Mouse (Mus musculus) lung, adult 2 months (tissue): ENCODE data around the gene Lyzl6. TPM values are rescaled to one million over a fixed set of nuclear protein-coding genes. Genes with fewer than 3 reads are reported as not detected.
"Not testable (repeated sequence)": the region's sequence is repeated elsewhere in the genome, so short reads cannot be mapped to it uniquely, and the experiment has no call there.

ENCODE experiments used
- DNase-seq: peaks from one replicate; pipeline ENCODE4 v3.0.0; 2022
- H3K4me1 ChIP-seq: fragments of 200-500 bp; 2 replicates; pipeline ENCODE4 v1.6.1; 2011; ENCODE audit warnings: low read length; ENCODE audit not compliant: control insufficient read depth, insufficient read depth
- H3K4me3 ChIP-seq: fragments of 200-500 bp; replicated peaks from 2 replicates; pipeline ENCODE3; 2011; ENCODE audit warnings: low read depth, mild to moderate bottlenecking, control low read depth, low read length; ENCODE audit errors: extremely low read depth
- CTCF ChIP-seq: fragments of 200-500 bp; IDR thresholded peaks from 2 replicates; pipeline ENCODE4 v1.5.1; 2011; ENCODE audit warnings: mild to moderate bottlenecking, low read length, control low read depth; ENCODE audit not compliant: insufficient read depth
- POLR2A ChIP-seq: fragments of 200-500 bp; IDR thresholded peaks from 2 replicates; pipeline ENCODE4 v1.6.1; 2011; ENCODE audit warnings: low read depth, mild to moderate bottlenecking, control low read depth, low read length, borderline replicate concordance; ENCODE audit errors: extremely low read depth
- WGBS: fragments of 180-500 bp; shearing (Covaris S2); methylation state at CpG from one replicate; pipeline ENCODE4 v1.1.7; 2018; 5-methylcytosine and 5-hydroxymethylcytosine counted together
- polyA plus RNA-seq: library from polyadenylated mRNA; depleted of rRNA; stranded (reverse); fragments of >200 nt; gene quantifications from 2 replicates; pipeline ENCODE4 v1.2.3, GENCODE M21; 2012; rRNA removed

The Lyzl6 gene
- not detected in 2 replicates for polyA plus RNA-seq

DNA sequence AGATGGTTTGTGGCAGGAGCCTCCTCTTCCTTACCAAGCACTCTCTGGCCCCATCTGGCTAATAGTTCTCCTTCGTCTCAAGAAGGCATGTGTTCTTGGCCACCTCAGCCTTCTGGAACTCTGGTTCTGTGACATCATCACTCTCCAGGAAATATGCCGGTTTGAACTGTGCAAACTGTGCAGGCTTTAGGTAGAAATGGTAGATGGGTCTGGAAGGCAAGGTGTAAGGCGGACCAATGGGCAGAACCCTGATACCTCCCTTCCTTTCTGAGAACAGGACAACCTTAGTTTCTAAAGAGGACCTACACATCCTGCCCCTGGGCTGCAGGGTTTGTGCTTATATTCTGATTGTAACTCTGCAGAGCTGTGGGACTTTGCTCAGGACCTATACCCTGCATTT lies at the start of gene Lyzl6:
TSS of gene Lyzl6 (minus strand) at position 101 of the 400 bp plus-strand sequence.
- DNase-seq: no peak
- Histone ChIP-seq H3K4me1 (no peaks in the 10 kb centered on the region), H3K4me3 (no peak within 1 kb of the TSS)
- TF ChIP-seq POLR2A (no peak), CTCF (no peak)
- 58% methylated on average over 3 of the region's 3 CpGs for whole genome bisulfite sequencing

DNA sequence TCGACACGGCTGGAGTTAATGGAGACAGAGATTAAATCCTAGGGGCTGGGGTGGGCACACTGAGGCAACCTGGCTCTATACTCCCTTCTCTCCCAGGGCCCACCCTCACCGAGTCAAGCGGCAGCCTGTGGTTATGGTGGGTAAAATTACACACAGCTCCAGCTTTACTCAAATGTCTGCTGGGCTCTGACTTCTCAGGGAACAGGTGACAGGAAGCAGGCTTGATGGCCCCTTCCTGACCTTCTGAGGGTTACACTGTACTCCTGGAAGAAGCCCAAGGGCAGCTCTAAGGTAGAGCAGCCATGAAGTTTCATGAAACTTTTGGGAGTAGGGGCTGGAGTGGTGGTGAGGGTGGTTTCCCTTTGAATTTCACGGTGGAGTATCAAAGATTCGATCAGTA lies 48.0 kb upstream of the Lyzl6 start:
- Histone ChIP-seq H3K4me1 (peaks cover 5% of the 10 kb centered on the region; the same call in 1 of the 2 replicates), H3K4me3 (no peak overlapping the region)
- 74% methylated on average over 6 of the region's 6 CpGs for WGBS
- TF ChIP-seq CTCF (no peak), POLR2A (no peak)
- DNase-seq: no peak

- Histone ChIP-seq H3K4me3 (no peak overlapping the region), H3K4me1 (peaks cover under 1% of the 10 kb centered on the region; the same call in 1 of the 2 replicates)
- 75% methylated on average over 7 of the region's 7 CpGs for WGBS
- TF ChIP-seq CTCF: no peak
- no peak for TF ChIP-seq POLR2A
- no peak for DNase-seq
These were observed 46.6 kb upstream of the Lyzl6 start for GRCm38 (mm10) chr11:103685261-103685736.

DNA sequence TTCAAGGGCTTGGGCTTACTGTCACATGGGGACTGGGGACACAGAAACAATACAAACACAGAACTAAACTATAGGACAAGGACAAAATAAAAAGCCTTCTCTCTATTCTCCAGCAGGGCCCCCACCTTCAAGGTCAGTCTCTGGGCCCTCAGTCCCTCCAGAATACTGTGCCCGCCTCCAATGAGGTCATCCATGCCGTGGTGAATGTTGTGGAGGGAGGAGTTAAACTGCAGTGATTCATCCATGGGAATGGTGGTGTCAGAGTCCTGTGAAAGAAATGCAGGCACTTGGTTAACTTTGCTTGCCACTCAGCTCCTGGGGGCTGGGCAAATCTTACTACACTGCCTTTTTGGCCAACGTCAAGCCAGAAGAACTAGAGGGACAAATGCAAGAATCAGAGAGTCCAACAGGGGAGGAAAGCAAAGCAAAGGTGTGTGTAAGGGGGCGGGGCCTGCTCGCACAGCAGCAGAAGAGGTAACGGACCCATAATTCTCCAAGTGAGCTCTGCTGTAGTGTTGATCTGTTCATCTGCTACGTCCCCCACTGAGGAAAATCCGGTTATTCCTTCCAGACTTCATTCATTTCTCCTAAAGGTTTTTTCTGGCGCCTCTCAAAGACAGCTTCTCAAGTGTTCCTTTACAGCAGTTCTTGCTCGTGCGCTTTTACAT lies 45.1 kb upstream of the Lyzl6 start:
- Histone ChIP-seq H3K4me1 (no peaks in the 10 kb centered on the region), H3K4me3 (no peak overlapping the region)
- TF ChIP-seq POLR2A (no peak), CTCF (no peak)
- 77% methylated on average over 11 of the region's 11 CpGs for WGBS
- no peak for DNase-seq

GRCm38 (mm10) chr11:103677042-103677441 lies 38.4 kb upstream of the Lyzl6 start:
- peak; percentile 23 for DNase-seq
- H3K4me1 ChIP-seq, H3K4me3 ChIP-seq: not testable (repeated sequence)
- 48% methylated on average over 2 of the region's 2 CpGs for WGBS
- peak; percentile 59 for TF ChIP-seq CTCF

DNA sequence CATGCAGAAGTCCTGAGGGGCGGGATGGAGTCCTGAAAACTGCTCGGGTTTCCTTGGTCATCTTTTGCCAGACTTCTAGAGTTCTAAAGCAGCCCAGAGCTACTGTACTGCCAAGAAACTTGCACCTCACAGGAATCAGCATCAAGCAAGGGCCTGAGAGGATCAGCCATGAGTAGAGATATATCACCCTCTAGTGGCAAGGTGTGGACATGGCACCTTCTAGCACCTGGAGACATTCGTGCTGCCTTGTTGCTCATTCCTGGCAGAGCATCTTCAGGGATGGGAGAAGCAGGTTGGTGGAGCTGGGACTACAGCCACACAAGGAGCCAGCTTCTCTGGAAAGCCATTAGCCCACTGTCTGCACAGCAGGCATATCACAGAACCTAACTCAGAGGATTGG lies 36.9 kb upstream of the Lyzl6 start:
- peak; percentile 42 for DNase-seq

DNA sequence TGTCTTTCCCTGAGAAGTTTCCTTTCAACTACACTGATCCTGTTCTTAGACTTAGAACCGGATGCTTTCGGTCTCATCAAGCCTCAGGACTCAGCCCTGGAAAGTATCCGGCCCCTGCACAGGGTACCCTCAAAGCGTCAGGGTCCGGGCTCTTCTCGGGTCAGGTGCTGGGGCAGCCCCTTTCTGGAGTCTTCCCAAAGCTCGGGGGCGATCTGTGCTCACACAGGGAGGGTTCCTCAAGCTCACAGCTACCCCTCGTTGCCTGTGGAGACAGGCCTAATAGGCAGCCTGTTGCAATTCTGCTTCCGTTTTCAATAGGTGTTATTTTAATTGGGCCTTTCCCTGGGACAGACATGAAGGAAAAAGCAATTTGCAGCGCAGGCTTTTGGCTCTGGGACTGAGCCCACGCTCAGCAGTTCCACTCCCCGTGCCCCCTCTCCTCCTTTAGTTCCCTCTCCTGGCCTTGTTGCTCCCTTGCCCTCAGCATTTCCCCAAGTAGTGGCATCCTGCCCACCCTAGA lies 28.3 kb upstream of the Lyzl6 start:
- Histone ChIP-seq H3K4me1 (peaks cover 9% of the 10 kb centered on the region), H3K4me3 (no peak overlapping the region)
- no peak for DNase-seq
- TF ChIP-seq POLR2A (no peak), CTCF (no peak)
- WGBS: 60% methylated on average over 13 of the region's 13 CpGs

More for the DNA sequence above, 36.9 kb upstream of the Lyzl6 start:
- Histone ChIP-seq H3K4me3 (no peak overlapping the region), H3K4me1 (no peaks in the 10 kb centered on the region)
- WGBS: 46% methylated on average over 3 of the region's 3 CpGs
- TF ChIP-seq POLR2A (peak; percentile 20; the same call in 1 of the 2 replicates), CTCF (peak; percentile 90)

- no peak for DNase-seq
- TF ChIP-seq CTCF (no peak), POLR2A (no peak)
- 42% methylated on average over 10 of the region's 10 CpGs for WGBS
- Histone ChIP-seq H3K4me3 (no peak overlapping the region), H3K4me1 (peaks cover 10% of the 10 kb centered on the region)
These were observed 27.7 kb upstream of the Lyzl6 start for GRCm38 (mm10) chr11:103666181-103666906.

DNA sequence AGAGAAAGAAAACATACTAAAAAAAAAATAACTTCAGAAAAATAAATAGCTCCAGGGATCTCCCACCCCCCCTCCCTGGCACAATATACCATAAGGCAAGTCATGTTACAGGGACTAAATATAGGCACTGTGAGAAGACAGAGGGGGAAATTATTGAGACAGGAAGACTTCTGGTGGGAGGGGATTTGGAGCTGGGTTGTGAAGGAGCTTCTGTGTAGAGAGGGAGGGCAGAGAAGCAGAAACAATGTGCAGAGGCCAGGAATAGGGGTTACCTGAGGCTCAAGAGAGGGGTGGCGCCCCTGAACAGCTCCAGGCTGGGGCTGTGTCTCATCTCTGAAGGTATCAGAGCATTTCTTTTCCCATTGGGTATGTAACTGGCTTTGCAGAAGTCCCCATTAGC lies 27.0 kb upstream of the Lyzl6 start:
- TF ChIP-seq POLR2A: no peak
- TF ChIP-seq CTCF: no peak
- H3K4me3 ChIP-seq: no peak overlapping the region
- DNase-seq: no peak
- WGBS: 81% methylated on average over 1 of the region's 1 CpGs
- H3K4me1 ChIP-seq: peaks cover 10% of the 10 kb centered on the region

GRCm38 (mm10) chr11:103663119-103663518 lies 24.4 kb upstream of the Lyzl6 start:
- TF ChIP-seq POLR2A (no peak), CTCF (no peak)
- Histone ChIP-seq H3K4me1 (peaks cover 10% of the 10 kb centered on the region), H3K4me3 (no peak overlapping the region)
- WGBS: 88% methylated on average over 8 of the region's 8 CpGs
- no peak for DNase-seq
